Mouse (Mus musculus) lung, postnatal 0 days (tissue): ENCODE measurements around the gene Adk.

ENCODE experiments used
- CTCF ChIP-seq: IDR thresholded peaks from 2 replicates; pipeline ENCODE4 v1.5.1; 2016; ENCODE audit warnings: antibody characterized with exemption, mild to moderate bottlenecking
- EP300 ChIP-seq: IDR thresholded peaks from 2 replicates; pipeline ENCODE4 v1.6.1; 2016; ENCODE audit warnings: antibody characterized with exemption, mild to moderate bottlenecking, control low read depth

DNA sequence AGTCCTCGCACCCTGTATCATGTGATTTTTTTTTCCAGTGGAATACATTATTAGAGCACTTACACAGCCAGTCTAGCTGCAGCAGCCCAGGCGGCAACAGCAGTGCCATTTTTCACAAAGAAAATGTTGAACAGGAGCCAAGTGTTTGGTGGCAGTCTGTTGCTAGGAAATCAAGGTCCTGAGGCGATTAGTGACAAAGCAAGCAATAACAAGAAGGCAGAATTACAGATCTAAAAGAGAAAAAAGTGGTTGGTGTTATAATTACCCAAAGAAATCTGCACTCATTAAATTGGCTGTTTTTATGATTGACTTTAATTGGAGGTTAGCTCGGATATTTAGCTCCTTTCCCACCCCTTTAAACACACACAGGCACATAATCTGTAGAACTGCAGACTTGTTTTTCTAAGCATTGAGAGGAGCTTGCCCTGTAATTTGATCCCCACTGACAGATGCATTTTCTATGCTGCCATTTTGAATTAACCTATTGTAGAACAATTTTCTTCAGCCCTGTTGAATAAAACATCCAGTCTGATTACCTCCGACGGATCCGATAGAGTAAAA is 200.0 kb downstream of the Adk start:
- TF ChIP-seq CTCF (no peak), EP300 (no peak)
